Mouse (Mus musculus) ES-Bruce4 (cell line): ENCODE data around the gene Pdhx.

ENCODE experiments used
- CTCF ChIP-seq: IDR thresholded peaks from one replicate; pipeline ENCODE4 v1.8.1; 2011; ENCODE audit warnings: low read depth, low read length
- EP300 ChIP-seq: IDR thresholded peaks from 2 replicates; pipeline ENCODE4 v1.6.1; 2011; ENCODE audit warnings: low read depth, low read length; ENCODE audit not compliant: insufficient read depth
- POLR2A ChIP-seq: IDR thresholded peaks from one replicate; pipeline ENCODE4 v1.8.1; 2011; ENCODE audit warnings: low read length; ENCODE audit not compliant: insufficient read depth

DNA sequence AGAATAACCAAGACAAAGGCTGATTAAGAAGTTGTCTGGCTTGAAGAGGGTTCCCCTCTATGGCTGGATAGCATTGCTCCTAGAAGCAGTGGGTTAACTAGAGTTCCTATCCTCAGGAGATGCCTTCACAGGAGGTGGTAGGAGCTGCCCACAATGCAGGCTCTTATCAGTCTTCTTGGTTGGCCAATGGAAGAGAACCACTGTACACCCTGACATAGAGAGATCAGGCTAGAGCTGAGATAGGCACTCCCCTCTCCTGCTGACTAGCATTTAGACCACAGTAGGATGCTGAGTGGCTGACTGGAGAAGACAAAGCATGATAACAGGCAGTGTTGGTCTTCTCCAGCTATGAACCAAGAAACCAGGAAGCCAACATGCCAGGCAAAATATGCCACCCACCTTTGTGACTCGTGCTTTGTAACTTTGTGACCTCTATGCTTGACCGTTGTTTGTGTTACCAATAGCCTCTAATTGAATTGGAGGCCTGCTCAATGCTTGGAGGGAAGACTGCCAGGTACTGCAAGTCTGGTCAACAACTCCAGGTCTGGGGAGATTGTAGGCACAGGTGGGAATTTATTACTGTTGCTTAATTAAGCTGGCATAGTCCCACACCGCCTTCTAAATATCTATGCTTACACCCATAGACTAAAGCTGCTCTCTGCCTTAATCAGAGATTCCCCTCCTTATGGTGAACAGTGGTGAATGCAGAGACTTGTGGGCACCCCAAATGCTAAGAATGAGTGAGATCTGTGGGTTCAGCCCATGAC, 79.3 kb downstream of the Pdhx start:
- no peak for TF ChIP-seq EP300
- no peak for TF ChIP-seq POLR2A
- TF ChIP-seq CTCF = no peak
